Comparison of ENCODE assay signal across 8 mouse cellular contexts in genomic region chr2:14295334-14295733, GRCm38 (mm10).
DNase-seq lines count a peak whose midpoint lies in the region; ATAC-seq and TF ChIP-seq lines count a peak whose summit lies in the region.

No protein-coding gene starts in this region.

- H3K9me3 ChIP-seq in neural tube, embryonic 15.5 days (replicated peaks) = no peaks in the 10 kb centered on the region
- H3K9me3 ChIP-seq in kidney, embryonic 14.5 days (ENCODE audit: control insufficient read depth, low read length) = no peaks in the 10 kb centered on the region
- H3K9me3 ChIP-seq in limb, embryonic 14.5 days (ENCODE audit: control insufficient read depth, low read length) = no peaks in the 10 kb centered on the region
- H3K9me3 ChIP-seq in stomach, embryonic 14.5 days (ENCODE audit: control insufficient read depth, low read depth, low read length) = no peaks in the 10 kb centered on the region

- no peak overlapping the region for H3K27ac ChIP-seq in neural tube, embryonic 15.5 days (replicated peaks)
- H3K27ac ChIP-seq in kidney, embryonic 14.5 days (ENCODE audit: low read depth, low read length) = no peak overlapping the region
- H3K27ac ChIP-seq in limb, embryonic 14.5 days (replicated peaks; ENCODE audit: low read depth, low read length) = no peak overlapping the region
- H3K27ac ChIP-seq in stomach, embryonic 14.5 days (ENCODE audit: low read length) = no peak overlapping the region

- no peak for ATAC-seq in neural tube, embryonic 15.5 days (ENCODE audit: low FRiP score)
- peak; percentile 52; the same call in 1 of the 2 replicates for ATAC-seq in kidney, embryonic 14.5 days (ENCODE audit: low FRiP score, low TSS enrichment)
- peak; percentile 55; the same call in 1 of the 2 replicates for ATAC-seq in limb, embryonic 14.5 days (ENCODE audit: low FRiP score, low read depth)
- ATAC-seq in stomach, embryonic 14.5 days (ENCODE audit: insufficient number of reproducible peaks, insufficient read depth, low FRiP score, low read depth) = peak; percentile 56; the same call in 1 of the 2 replicates

- H3K27me3 ChIP-seq in neural tube, embryonic 15.5 days (replicated peaks) = no peaks in the 10 kb centered on the region
- no peaks in the 10 kb centered on the region for H3K27me3 ChIP-seq in kidney, embryonic 14.5 days (ENCODE audit: control insufficient read depth, insufficient read depth, low read length)
- no peaks in the 10 kb centered on the region for H3K27me3 ChIP-seq in limb, embryonic 14.5 days (ENCODE audit: control insufficient read depth, insufficient read depth, low read length)
- H3K27me3 ChIP-seq in stomach, embryonic 14.5 days (ENCODE audit: control insufficient read depth, insufficient read depth, low read length) = no peaks in the 10 kb centered on the region

- WGBS in neural tube, embryonic 15.5 days = 50% methylated on average over 5 of the region's 5 CpGs
- WGBS in kidney, embryonic 14.5 days = 37% methylated on average over 5 of the region's 5 CpGs
- WGBS in limb, embryonic 14.5 days = 30% methylated on average over 5 of the region's 5 CpGs
- WGBS in stomach, embryonic 14.5 days = 32% methylated on average over 5 of the region's 5 CpGs

- H3K4me3 ChIP-seq in neural tube, embryonic 15.5 days (replicated peaks) = no peak overlapping the region
- H3K4me3 ChIP-seq in kidney, embryonic 14.5 days (ENCODE audit: low read length) = no peak overlapping the region
- H3K4me3 ChIP-seq in limb, embryonic 14.5 days (replicated peaks; ENCODE audit: low read length) = no peak overlapping the region
- no peak overlapping the region for H3K4me3 ChIP-seq in stomach, embryonic 14.5 days (ENCODE audit: low read depth, low read length)

- no peak for TF ChIP-seq POLR2A in limb, embryonic 14.5 days (IDR thresholded peaks at IDR 0.05; ENCODE audit: borderline replicate concordance, extremely low read depth, insufficient read depth, insufficient read length)

- H3K4me1 ChIP-seq in neural tube, embryonic 15.5 days = no peaks in the 10 kb centered on the region
- no peaks in the 10 kb centered on the region for H3K4me1 ChIP-seq in kidney, embryonic 14.5 days (ENCODE audit: control insufficient read depth, insufficient read depth, low read length)
- no peaks in the 10 kb centered on the region for H3K4me1 ChIP-seq in limb, embryonic 14.5 days (ENCODE audit: control insufficient read depth, insufficient read depth, low read length)
- H3K4me1 ChIP-seq in stomach, embryonic 14.5 days (ENCODE audit: control insufficient read depth, insufficient read depth, low read length) = no peaks in the 10 kb centered on the region

- no peak overlapping the region for H3K9ac ChIP-seq in neural tube, embryonic 15.5 days (replicated peaks)
- H3K9ac ChIP-seq in kidney, embryonic 14.5 days (ENCODE audit: low read depth, low read length) = no peak overlapping the region
- H3K9ac ChIP-seq in limb, embryonic 14.5 days (ENCODE audit: low read depth, low read length, severe bottlenecking) = no peak overlapping the region
- no peak overlapping the region for H3K9ac ChIP-seq in stomach, embryonic 14.5 days (replicated peaks; ENCODE audit: low read depth, low read length)

- DNase-seq in neural tube, embryonic 10.5 days (ENCODE audit: extremely low spot score, low spot score) = peak; percentile 83
- DNase-seq in embryo, embryonic 10 days (ENCODE audit: low spot score) = peak; percentile 88
- peak; percentile 84 to 90 for DNase-seq in gastrocnemius, postnatal 4 days (ENCODE audit: low spot score in 2 of 2)
- DNase-seq in limb, embryonic 14.5 days (ENCODE audit: low spot score) = peak; percentile 85
- peak; percentile 82 for DNase-seq in naive thymus-derived CD4-positive, alpha-beta T cell, adult 2 months (ENCODE audit: low read depth)

- no peaks in the 10 kb centered on the region for H3K36me3 ChIP-seq in neural tube, embryonic 15.5 days
- H3K36me3 ChIP-seq in kidney, embryonic 14.5 days (ENCODE audit: control insufficient read depth, insufficient read depth, low read length) = no peaks in the 10 kb centered on the region
- H3K36me3 ChIP-seq in limb, embryonic 14.5 days (ENCODE audit: control insufficient read depth, insufficient read depth, low read length) = no peaks in the 10 kb centered on the region
- no peaks in the 10 kb centered on the region for H3K36me3 ChIP-seq in stomach, embryonic 14.5 days (ENCODE audit: control insufficient read depth, insufficient read depth, low read length)

- no peak overlapping the region for H3K4me2 ChIP-seq in neural tube, embryonic 15.5 days
- no peak overlapping the region for H3K4me2 ChIP-seq in kidney, embryonic 14.5 days (replicated peaks; ENCODE audit: low read depth, low read length)
- H3K4me2 ChIP-seq in limb, embryonic 14.5 days (replicated peaks; ENCODE audit: low read depth, low read length, severe bottlenecking) = no peak overlapping the region
- H3K4me2 ChIP-seq in stomach, embryonic 14.5 days (replicated peaks; ENCODE audit: low read depth, low read length) = no peak overlapping the region
